Mouse (Mus musculus): ENCODE results near the gene Mgrn1.

The Mgrn1 gene

DNA sequence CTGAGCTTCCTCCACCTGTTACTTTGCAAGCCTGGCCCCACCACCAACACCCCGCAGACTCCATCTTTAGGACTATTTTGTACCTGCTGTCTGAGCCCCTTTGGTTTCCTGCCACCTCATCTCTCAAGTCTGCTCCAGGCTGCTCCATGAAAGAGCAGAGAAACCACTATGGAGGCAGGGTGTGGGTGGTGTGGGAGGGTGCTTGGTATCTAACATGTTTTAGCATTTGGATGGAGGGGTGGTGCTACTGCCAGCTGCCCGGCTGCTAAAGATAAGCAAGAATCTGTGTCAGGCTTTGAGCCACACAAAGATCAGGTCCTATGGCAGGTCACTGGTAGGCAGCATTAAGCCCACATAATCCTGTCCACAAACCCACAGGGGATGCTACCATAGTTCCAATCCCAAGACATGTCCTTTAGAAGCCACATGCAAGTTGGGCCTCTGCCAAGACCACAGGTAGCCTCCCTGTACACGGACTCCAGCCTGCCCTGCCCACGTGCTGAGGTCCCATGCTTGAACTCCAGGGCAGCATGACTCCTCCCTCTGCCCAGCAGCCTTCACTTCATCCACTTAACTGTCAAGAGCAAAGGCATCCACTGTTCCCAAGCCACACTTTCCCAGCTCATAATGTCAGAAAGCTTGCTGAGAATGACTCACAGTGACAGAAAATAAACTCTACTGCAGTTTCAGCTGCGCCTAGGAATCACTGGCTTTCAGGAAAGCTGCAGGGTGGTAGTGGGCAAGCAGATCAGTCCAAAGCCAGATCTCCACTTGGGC, 92.4 kb downstream of the Mgrn1 start:
- CTCF ChIA-PET, result no interaction called here

DNA sequence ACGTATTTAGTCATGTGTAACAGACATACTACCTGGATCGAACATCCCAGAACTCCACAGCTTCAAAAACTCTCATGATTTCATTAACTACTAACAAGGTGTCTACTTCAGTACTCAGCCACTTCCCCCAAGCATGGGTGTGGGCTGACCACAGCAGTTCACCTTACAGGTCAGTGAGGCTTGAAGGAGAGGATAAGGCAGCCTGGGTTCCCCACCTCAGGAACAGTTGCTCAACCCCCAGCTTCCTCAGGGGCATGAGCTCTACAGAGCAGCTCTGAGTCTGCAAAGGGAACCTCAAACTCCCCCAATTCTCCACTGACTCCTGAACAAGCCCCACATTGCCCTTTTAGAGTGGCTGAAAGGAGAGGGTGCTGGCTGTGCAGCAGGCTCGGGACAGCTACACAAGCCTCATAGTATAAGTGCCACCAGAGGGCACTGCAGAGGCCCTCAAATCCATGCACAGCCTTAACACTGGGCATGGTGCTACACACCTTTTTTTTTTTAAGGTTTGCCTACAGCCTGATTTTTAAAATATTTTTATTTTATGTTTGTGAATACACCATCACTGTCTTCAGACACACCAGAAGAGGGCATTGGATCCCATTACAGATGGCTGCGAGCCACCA, 93.8 kb downstream of the Mgrn1 start:
- CTCF ChIA-PET, result interaction anchor here (0.7 kb wide), 1 partner anchor 13 kb away, joined by 3 read pairs; no protein-coding TSS in a partner anchor

DNA sequence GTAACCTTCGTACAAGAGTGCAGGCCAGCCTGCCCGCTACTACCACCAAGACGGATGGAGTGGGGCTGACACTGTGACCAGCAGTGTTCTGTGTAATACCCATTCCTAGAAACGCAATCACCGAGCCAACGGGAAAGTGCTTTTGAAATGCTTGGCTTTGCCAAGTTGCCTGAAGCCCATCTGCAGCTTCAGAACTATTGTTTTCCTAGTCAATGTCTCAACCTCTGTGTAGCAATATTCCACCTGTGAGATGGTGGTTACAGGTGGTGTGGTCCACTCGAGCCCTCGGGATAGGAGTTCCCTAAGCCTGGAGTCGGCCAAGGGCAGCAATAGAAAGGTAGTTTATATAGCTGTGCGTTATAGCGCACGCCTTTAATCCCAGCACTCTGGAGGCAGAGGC, 98.7 kb downstream of the Mgrn1 start:
- CTCF ChIA-PET, result no interaction called here

Data from spleen, embryonic (tissue).